Mouse (Mus musculus) heart, adult 2 months (tissue): ENCODE data around the gene Tgfb1.

ENCODE experiments used
- CTCF ChIP-seq: fragments of 200-600 bp; IDR thresholded peaks from 2 replicates; pipeline ENCODE4 v1.8.1; 2022; ENCODE audit warnings: antibody characterized with exemption, mild to moderate bottlenecking, moderate library complexity
- POLR2A ChIP-seq: fragments of 200-500 bp; IDR thresholded peaks from 2 replicates; pipeline ENCODE4 v1.6.1; 2011; ENCODE audit warnings: mild to moderate bottlenecking, low read depth, low read length, control low read depth; ENCODE audit not compliant: insufficient read depth

DNA sequence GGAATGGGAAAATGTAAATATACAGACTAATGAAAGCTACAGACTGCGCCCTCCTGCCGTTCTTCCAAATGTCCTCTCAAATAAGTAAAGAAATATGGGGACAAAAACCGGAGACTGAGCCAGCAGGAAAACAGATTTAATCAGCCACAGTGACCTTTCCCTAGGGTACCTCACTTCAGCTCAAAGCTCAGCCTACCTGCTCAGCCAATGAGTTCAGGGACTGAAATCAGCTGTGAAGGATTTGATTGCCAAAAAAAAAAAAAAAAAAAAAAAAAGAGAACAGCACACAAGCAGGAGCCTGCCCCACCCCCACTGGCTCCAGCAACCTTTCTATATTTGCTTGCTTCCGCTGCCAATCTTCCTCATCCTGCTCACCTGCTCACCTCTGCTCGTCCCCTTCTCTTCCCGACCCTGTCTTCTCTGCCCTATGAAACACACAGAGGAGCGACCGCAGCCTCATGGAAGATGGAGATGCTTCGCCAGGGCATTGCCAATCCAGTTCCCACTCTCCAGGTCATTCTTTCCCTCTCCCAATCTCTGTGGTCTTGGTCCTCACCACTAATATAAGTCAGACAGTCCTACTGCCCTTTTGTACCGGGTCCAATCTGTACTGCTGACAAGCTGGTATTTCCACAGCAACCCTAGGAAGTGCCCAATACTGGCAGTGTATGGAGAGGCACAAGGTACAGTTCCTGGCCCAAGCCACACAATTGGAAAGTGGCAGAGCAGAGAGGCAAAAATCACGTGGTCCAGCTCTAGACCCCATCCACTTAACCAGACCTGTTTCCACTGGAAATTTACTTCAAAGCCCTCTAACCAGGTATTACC is 31.0 kb upstream of the Tgfb1 start:
- TF ChIP-seq CTCF (no peak), POLR2A (no peak)
